Mouse (Mus musculus) heart, postnatal 0 days (tissue): Measurements from ENCODE around the gene Igf2bp3. TPM values are rescaled to one million over a fixed set of nuclear protein-coding genes. Genes with fewer than 3 reads are reported as not detected.

Source experiments
- ATAC-seq: fragments of 200-750 bp; cut with Nextera tagmentation; 2 replicates; pipeline ENCODE4 v1.8.0; 2017; ENCODE audit warnings: low read depth, moderate number of reproducible peaks, moderate library complexity; ENCODE audit not compliant: insufficient read depth
- DNase-seq: peaks from one replicate; pipeline ENCODE4 v3.0.0-alpha.2; 2016; ENCODE audit warnings: low spot score
- H3K27ac ChIP-seq: fragments of 300-500 bp; sonication (generic); 2 replicates; pipeline ENCODE4 v1.5.1; 2014; ENCODE audit warnings: low read depth, mild to moderate bottlenecking
- H3K27me3 ChIP-seq: fragments of 300-500 bp; sonication (generic); 2 replicates; pipeline ENCODE4 v1.6.1; 2014; ENCODE audit warnings: low read length, mixed read lengths; ENCODE audit not compliant: control insufficient read depth, insufficient read depth
- H3K36me3 ChIP-seq: fragments of 300-500 bp; sonication (generic); replicated peaks from 2 replicates; pipeline ENCODE4 v1.6.1; 2014; ENCODE audit warnings: low read length, mixed read lengths; ENCODE audit not compliant: control insufficient read depth, insufficient read depth
- H3K4me1 ChIP-seq: fragments of 300-500 bp; sonication (generic); 2 replicates; pipeline ENCODE4 v1.6.1; 2014; ENCODE audit warnings: antibody characterized with exemption; ENCODE audit not compliant: control insufficient read depth, insufficient read depth
- H3K4me2 ChIP-seq: fragments of 300-500 bp; sonication (generic); 2 replicates; pipeline ENCODE4 v1.6.1; 2014; ENCODE audit warnings: low read depth, mild to moderate bottlenecking, low read length, moderate library complexity
- H3K4me3 ChIP-seq: fragments of 300-500 bp; sonication (generic); 2 replicates; pipeline ENCODE4 v1.5.1; 2014; ENCODE audit warnings: low read depth, low read length
- H3K9ac ChIP-seq: fragments of 300-500 bp; sonication (generic); replicated peaks from 2 replicates; pipeline ENCODE4 v1.6.1; 2014; ENCODE audit warnings: low read depth, low read length, mixed read lengths
- H3K9me3 ChIP-seq: fragments of 300-500 bp; sonication (generic); replicated peaks from 2 replicates; pipeline ENCODE4 v1.6.1; 2016; ENCODE audit warnings: low read length; ENCODE audit not compliant: control insufficient read depth
- CTCF ChIP-seq: IDR thresholded peaks from 2 replicates; pipeline ENCODE4 v1.5.1; 2016; ENCODE audit warnings: antibody characterized with exemption, control low read depth, low read depth
- EP300 ChIP-seq: IDR thresholded peaks from 2 replicates; pipeline ENCODE4 v1.6.1; 2016; ENCODE audit warnings: antibody characterized with exemption, low read depth
- WGBS: fragments of 180-500 bp; shearing (Covaris S2); extraction: QIAGEN DNeasy Blood & Tissue Kit; methylation state at CpG from one replicate; pipeline ENCODE4 v1.1.7; 2014; 5-methylcytosine and 5-hydroxymethylcytosine counted together
- polyA plus RNA-seq: library from polyadenylated mRNA; unstranded; fragments of >200 nt; fragmentation: Nextera tagmentation; extraction: Ambion mirVana; gene quantifications from 2 replicates; pipeline ENCODE4 v1.2.1, GENCODE M21; 2015
- total RNA-seq: library from RNA; depleted of rRNA; stranded (reverse); fragments of >200 nt; gene quantifications from 2 replicates; pipeline ENCODE4 v1.2.3, GENCODE M21; 2014; ENCODE audit warnings: low replicate concordance

Igf2bp3 gene
- total and polyA plus RNA-seq, 2 experiments from 2014 or later: 9.4 to 21.0 TPM

GRCm38 (mm10) chr6:49138159-49139051 is 76.4 kb downstream of the Igf2bp3 start:
- no peaks in the 10 kb centered on the region for H3K27me3 ChIP-seq
- no peaks in the 10 kb centered on the region for H3K36me3 ChIP-seq
- no peaks in the 10 kb centered on the region for H3K9me3 ChIP-seq
- no peak for TF ChIP-seq CTCF
- no peak for TF ChIP-seq EP300
- 53% methylated on average over 17 of the region's 17 CpGs for WGBS
- H3K4me1 ChIP-seq: no peaks in the 10 kb centered on the region; the same call in 1 of the 2 replicates
- H3K27ac ChIP-seq: no peak overlapping the region
- ATAC-seq (peak; percentile 17; the same call in 1 of the 2 replicates), DNase-seq (no peak)
- no peak overlapping the region for H3K9ac ChIP-seq
- no peak overlapping the region for H3K4me3 ChIP-seq
- no peak overlapping the region for H3K4me2 ChIP-seq

- 67% methylated on average over 5 of the region's 5 CpGs for WGBS
- H3K9me3 ChIP-seq: no peaks in the 10 kb centered on the region
- H3K4me3 ChIP-seq: no peak overlapping the region
- TF ChIP-seq CTCF (no peak), EP300 (no peak)
- H3K9ac ChIP-seq: no peak overlapping the region
- H3K4me1 ChIP-seq: no peaks in the 10 kb centered on the region; the same call in 1 of the 2 replicates
- ATAC-seq (no peak), DNase-seq (no peak)
- no peak overlapping the region for H3K4me2 ChIP-seq
- no peak overlapping the region for H3K27ac ChIP-seq
- H3K27me3 ChIP-seq: no peaks in the 10 kb centered on the region
- H3K36me3 ChIP-seq: no peaks in the 10 kb centered on the region
Measured at GRCm38 (mm10) chr6:49136739-49137138, 78.0 kb downstream of the Igf2bp3 start.

GRCm38 (mm10) chr6:49132352-49133090 is 82.2 kb downstream of the Igf2bp3 start:
- WGBS: 65% methylated on average over 6 of the region's 6 CpGs
- Histone ChIP-seq H3K4me2 (no peak overlapping the region), H3K36me3 (no peaks in the 10 kb centered on the region), H3K9ac (no peak overlapping the region), H3K4me3 (no peak overlapping the region), H3K4me1 (no peaks in the 10 kb centered on the region; the same call in 1 of the 2 replicates), H3K27ac (no peak overlapping the region), H3K27me3 (no peaks in the 10 kb centered on the region), H3K9me3 (no peaks in the 10 kb centered on the region)
- ATAC-seq (no peak), DNase-seq (no peak)
- TF ChIP-seq EP300 (no peak), CTCF (no peak)

GRCm38 (mm10) chr6:49131855-49132254 is 82.9 kb downstream of the Igf2bp3 start:
- Histone ChIP-seq H3K4me3 (no peak overlapping the region), H3K27ac (no peak overlapping the region), H3K27me3 (no peaks in the 10 kb centered on the region), H3K9me3 (no peaks in the 10 kb centered on the region), H3K36me3 (no peaks in the 10 kb centered on the region; the same call in 1 of the 2 replicates), H3K9ac (no peak overlapping the region), H3K4me1 (no peaks in the 10 kb centered on the region; the same call in 1 of the 2 replicates), H3K4me2 (no peak overlapping the region)
- ATAC-seq (no peak), DNase-seq (no peak)
- WGBS: 90% methylated on average over 9 of the region's 9 CpGs
- TF ChIP-seq EP300 (no peak), CTCF (no peak)

DNA sequence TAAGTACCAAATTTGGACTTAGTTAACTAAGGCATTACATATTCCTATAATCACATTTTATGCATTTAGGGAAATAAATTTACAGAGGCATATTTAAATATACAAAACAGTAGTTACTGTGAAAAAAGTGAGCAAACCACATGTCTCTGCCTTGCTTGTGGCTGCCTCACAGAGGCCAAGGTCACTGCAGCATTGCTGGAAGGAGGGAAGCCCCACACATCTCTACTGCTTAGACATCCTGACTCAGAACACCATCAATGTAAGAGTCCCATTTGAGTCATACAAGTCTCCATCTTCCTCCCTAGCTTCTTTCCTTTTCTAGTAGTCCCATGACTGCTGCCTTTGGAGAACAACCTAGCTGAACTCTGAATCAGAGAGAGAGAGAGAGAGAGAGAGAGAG is 84.4 kb downstream of the Igf2bp3 start:
- no peak for ATAC-seq
- no peak overlapping the region for H3K4me2 ChIP-seq
- no peaks in the 10 kb centered on the region for H3K9me3 ChIP-seq
- H3K4me1 ChIP-seq: no peaks in the 10 kb centered on the region; the same call in 1 of the 2 replicates
- H3K27ac ChIP-seq: no peak overlapping the region
- TF ChIP-seq CTCF (no peak), EP300 (no peak)
- no peaks in the 10 kb centered on the region for H3K27me3 ChIP-seq
- DNase-seq: no peak
- no peak overlapping the region for H3K9ac ChIP-seq
- H3K4me3 ChIP-seq: no peak overlapping the region
- H3K36me3 ChIP-seq: no peaks in the 10 kb centered on the region; the same call in 1 of the 2 replicates
